ENCODE assay signal across 27 mouse cellular contexts in the genomic region with DNA sequence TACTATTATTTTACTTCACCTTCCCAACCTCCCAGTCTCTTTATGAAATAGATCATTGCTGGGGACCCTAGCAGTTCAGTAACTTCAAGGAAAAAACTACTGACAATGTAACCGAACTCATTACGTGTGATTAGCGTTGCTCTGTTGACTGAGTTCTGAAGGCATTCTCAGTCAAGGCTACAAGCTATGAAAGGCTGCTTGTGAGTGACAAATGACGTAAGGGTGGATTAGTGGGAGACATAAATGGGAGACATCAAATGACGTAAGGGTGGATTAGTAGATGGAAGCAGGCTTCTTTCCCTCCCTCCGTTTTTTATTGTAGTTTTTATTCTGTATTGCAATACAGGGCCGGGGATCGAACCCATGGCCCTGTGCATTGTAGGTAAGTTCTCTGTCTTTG.
"Had no signal": no experiment of that assay in that cellular context is flagged by ENCODE, and none has a peak within 500 bp of the region (broad histone marks: within the 10 kb centered on the region; RNA-seq: fewer than 3 reads in every experiment).

No protein-coding gene starts in this region.

- H3K9me3 ChIP-seq: heart, embryonic 13.5 days; heart, embryonic 15.5 days; hindbrain, embryonic 13.5 days; hindbrain, embryonic 15.5 days; kidney, embryonic 15.5 days; limb, embryonic 15.5 days; liver, embryonic 12.5 days had no signal

- H3K4me1 ChIP-seq: heart, embryonic 15.5 days; hindbrain, embryonic 15.5 days; limb, embryonic 15.5 days had no signal

- H3K27me3 ChIP-seq: heart, embryonic 13.5 days; heart, embryonic 15.5 days; hindbrain, embryonic 13.5 days; hindbrain, embryonic 15.5 days; kidney, embryonic 15.5 days; limb, embryonic 13.5 days; limb, embryonic 15.5 days; liver, embryonic 12.5 days had no signal

- H3K36me3 ChIP-seq: hindbrain, embryonic 13.5 days; hindbrain, embryonic 15.5 days had no signal

- H3K4me2 ChIP-seq: heart, embryonic 11.5 days; heart, embryonic 15.5 days; hindbrain, embryonic 13.5 days; hindbrain, embryonic 15.5 days; kidney, embryonic 15.5 days; limb, embryonic 13.5 days; limb, embryonic 15.5 days; liver, embryonic 12.5 days had no signal

- H3K9ac ChIP-seq: heart, embryonic 13.5 days; heart, embryonic 15.5 days; hindbrain, embryonic 13.5 days; hindbrain, embryonic 15.5 days; kidney, embryonic 15.5 days; limb, embryonic 13.5 days; limb, embryonic 15.5 days; liver, embryonic 12.5 days; liver, embryonic 14.5 days had no signal

- ATAC-seq: hindbrain, postnatal 0 days; intestine, embryonic 16.5 days; liver, embryonic 12.5 days had no signal

- H3K27ac ChIP-seq: heart, adult 2 months; heart, embryonic 15.5 days; hindbrain, embryonic 13.5 days; hindbrain, embryonic 15.5 days; hindbrain, postnatal 0 days; kidney, embryonic 15.5 days; kidney, postnatal 0 days; limb, embryonic 13.5 days; limb, embryonic 15.5 days; liver, embryonic 12.5 days; liver, embryonic 14.5 days had no signal

- DNase-seq: gastrocnemius, postnatal 14 days; gastrocnemius, postnatal 36 days; heart, adult 11 months; heart, adult 2 months; heart, postnatal 14 days; heart, postnatal 36 days; kidney, adult 11 months; kidney, adult 2 months; kidney, adult 9 months; kidney, postnatal 14 days; kidney, postnatal 36 days; layer of hippocampus, adult 9-11 months; layer of hippocampus, postnatal 36 days; left cerebral cortex, postnatal 4 days had no signal

- H3K4me3 ChIP-seq: heart, adult 2 months; heart, embryonic 13.5 days; heart, embryonic 15.5 days; hindbrain, embryonic 13.5 days; hindbrain, embryonic 15.5 days; kidney, embryonic 15.5 days; limb, embryonic 13.5 days; limb, embryonic 15.5 days; liver, embryonic 12.5 days had no signal
